ENCODE assay signal across 8 mouse cellular contexts in genomic region chr7:90457517-90457916, GRCm38 (mm10). TPM values are rescaled to one million over a fixed set of nuclear protein-coding genes. Genes with fewer than 3 reads are reported as not detected.
DNase-seq lines count a peak whose midpoint lies in the region; ATAC-seq and TF ChIP-seq lines count a peak whose summit lies in the region.

No protein-coding gene starts in this region.

- H3K4me1 ChIP-seq in ES-Bruce4 (ENCODE audit: control insufficient read depth, insufficient read depth, low read length) = no peaks in the 10 kb centered on the region
- H3K4me1 ChIP-seq in intestine, postnatal 0 days (replicated peaks; ENCODE audit: control insufficient read depth, insufficient read depth, low read length) = no peaks in the 10 kb centered on the region; the same call in 1 of the 2 replicates
- H3K4me1 ChIP-seq in midbrain, embryonic 12.5 days = peaks cover 8% of the 10 kb centered on the region

- ATAC-seq in erythroid progenitor cell, adult 5-6 weeks (replicated peaks; ENCODE audit: low FRiP score, poor library complexity, severe bottlenecking) = peak; percentile 28
- ATAC-seq in intestine, postnatal 0 days = peak; percentile 28
- ATAC-seq in midbrain, embryonic 12.5 days (ENCODE audit: low FRiP score, low read depth) = peak; percentile 73

- H3K27ac ChIP-seq in ES-Bruce4 (ENCODE audit: insufficient read depth, low read length) = no peak overlapping the region
- H3K27ac ChIP-seq in intestine, postnatal 0 days (ENCODE audit: low read depth, low read length) = peak overlapping the region; percentile 73; the same call in 1 of the 2 replicates
- peak overlapping the region; percentile 86 for H3K27ac ChIP-seq in midbrain, embryonic 12.5 days (replicated peaks)

- H3K9ac ChIP-seq in ES-Bruce4 (ENCODE audit: low read depth, poor library complexity, severe bottlenecking) = peak overlapping the region; percentile 76
- peak overlapping the region; percentile 70; the same call in 1 of the 2 replicates for H3K9ac ChIP-seq in intestine, postnatal 0 days (ENCODE audit: low read depth, low read length)
- H3K9ac ChIP-seq in midbrain, embryonic 12.5 days (replicated peaks) = peak overlapping the region; percentile 71

- H3K27me3 ChIP-seq in ES-Bruce4 (ENCODE audit: control insufficient read depth, insufficient read depth, low read length, poor library complexity, severe bottlenecking) = no peaks in the 10 kb centered on the region
- H3K27me3 ChIP-seq in intestine, postnatal 0 days (replicated peaks; ENCODE audit: control insufficient read depth, insufficient read depth, low read length) = no peaks in the 10 kb centered on the region
- peaks cover 4% of the 10 kb centered on the region; the same call in 1 of the 2 replicates for H3K27me3 ChIP-seq in midbrain, embryonic 12.5 days

- TF ChIP-seq CTCF in ES-Bruce4 (IDR thresholded peaks at IDR 0.05; ENCODE audit: low read depth, low read length) = no peak
- TF ChIP-seq CTCF in intestine, postnatal 0 days (IDR thresholded peaks at IDR 0.05; ENCODE audit: low read depth) = peak; percentile 36; the same call in 1 of the 2 replicates

- peak overlapping the region; percentile 72 for H3K4me3 ChIP-seq in ES-Bruce4 (ENCODE audit: low read depth, low read length)
- peak overlapping the region; percentile 72 for H3K4me3 ChIP-seq in intestine, postnatal 0 days (ENCODE audit: low read depth, low read length)
- peak overlapping the region; percentile 75 for H3K4me3 ChIP-seq in midbrain, embryonic 12.5 days

- TF ChIP-seq POLR2A in ES-Bruce4 (IDR thresholded peaks at IDR 0.05; ENCODE audit: insufficient read depth, low read length) = no peak

- peak overlapping the region; percentile 75 for H3K4me2 ChIP-seq in intestine, postnatal 0 days (replicated peaks; ENCODE audit: low read depth)
- H3K4me2 ChIP-seq in midbrain, embryonic 12.5 days (replicated peaks) = peak overlapping the region; percentile 60

- WGBS in intestine, postnatal 0 days = 8% methylated on average over 10 of the region's 10 CpGs
- 22% methylated on average over 10 of the region's 10 CpGs for WGBS in midbrain, embryonic 12.5 days

- TF ChIP-seq EP300 in ES-Bruce4 (IDR thresholded peaks at IDR 0.05; ENCODE audit: insufficient read depth, low read depth, low read length) = no peak

- DNase-seq in cerebellum, postnatal 10 days = peak; percentile 39 to 54
- DNase-seq in cerebellum, adult 11 months = no peak
- no peak for DNase-seq in gastrocnemius, postnatal 10 days
- DNase-seq in gastrocnemius, postnatal 25 days = no peak

- H3K36me3 ChIP-seq in ES-Bruce4 (ENCODE audit: control insufficient read depth, insufficient read depth, low read length, poor library complexity, severe bottlenecking) = peaks cover 6% of the 10 kb centered on the region
- peaks cover 8% of the 10 kb centered on the region for H3K36me3 ChIP-seq in intestine, postnatal 0 days (ENCODE audit: control insufficient read depth, insufficient read depth)
- peaks cover 16% of the 10 kb centered on the region for H3K36me3 ChIP-seq in midbrain, embryonic 12.5 days

- no peaks in the 10 kb centered on the region for H3K9me3 ChIP-seq in ES-Bruce4 (replicated peaks; ENCODE audit: control insufficient read depth, insufficient read depth, low read length, poor library complexity, severe bottlenecking)
- H3K9me3 ChIP-seq in intestine, postnatal 0 days (ENCODE audit: control insufficient read depth) = no peaks in the 10 kb centered on the region
- H3K9me3 ChIP-seq in midbrain, embryonic 12.5 days = no peaks in the 10 kb centered on the region

RNA-seq across cellular contexts. Expression of gene Tmem126a, which starts 0.5 kb away (rescaled TPM):
- 51.9 and 57.6 TPM in 2 replicates for polyA plus RNA-seq in ES-Bruce4 (2011; ENCODE audit: insufficient read depth, insufficient read length, low read depth, missing spikeins)
- total RNA-seq in erythroid progenitor cell, adult 5-6 weeks (2015; ENCODE audit: low replicate concordance) = 4.0 and 18.9 TPM in 2 replicates
- total RNA-seq in erythroid progenitor cell, adult 5-6 weeks (2017; ENCODE audit: low replicate concordance) = 3.1 and 3.7 TPM in 2 replicates
- 125 and 136 TPM in 2 replicates for polyA plus RNA-seq in intestine, postnatal 0 days (2015; fragmentation: Nextera tagmentation; extraction: Ambion mirVana)
- 117 and 119 TPM in 2 replicates for polyA plus RNA-seq in midbrain, embryonic 12.5 days (2016; fragmentation: Nextera tagmentation; extraction: Ambion mirVana)
- total RNA-seq in gastrocnemius, postnatal 10 days (2021) = 10 to 100 TPM; 67.8 to 83.8 TPM
- total RNA-seq in gastrocnemius, postnatal 25 days (2021) = 10 to 100 TPM; 90.6 to 97.2 TPM

RNA-seq across cellular contexts. Expression of gene Crebzf, which starts 15.0 kb away (rescaled TPM):
- polyA plus RNA-seq in ES-Bruce4 (2011; ENCODE audit: insufficient read depth, insufficient read length, low read depth, missing spikeins) = 49.5 and 55.8 TPM in 2 replicates
- total RNA-seq in erythroid progenitor cell, adult 5-6 weeks (2015; ENCODE audit: low replicate concordance) = 85.8 and 132 TPM in 2 replicates
- total RNA-seq in erythroid progenitor cell, adult 5-6 weeks (2017; ENCODE audit: low replicate concordance) = 76.8 and 101 TPM in 2 replicates
- polyA plus RNA-seq in intestine, postnatal 0 days (2015; fragmentation: Nextera tagmentation; extraction: Ambion mirVana) = 19.3 and 23.7 TPM in 2 replicates
- polyA plus RNA-seq in midbrain, embryonic 12.5 days (2016; fragmentation: Nextera tagmentation; extraction: Ambion mirVana) = 58.1 and 70.6 TPM in 2 replicates
- 10 to 100 TPM; 20.0 to 30.5 TPM for total RNA-seq in gastrocnemius, postnatal 10 days (2021)
- total RNA-seq in gastrocnemius, postnatal 25 days (2021) = 10 to 100 TPM; 12.8 to 15.0 TPM

RNA-seq across cellular contexts. Expression of gene Tmem126b, which starts 18.3 kb away (rescaled TPM):
- 15.1 and 15.8 TPM in 2 replicates for polyA plus RNA-seq in ES-Bruce4 (2011; ENCODE audit: insufficient read depth, insufficient read length, low read depth, missing spikeins)
- 1.8 and 9.6 TPM in 2 replicates for total RNA-seq in erythroid progenitor cell, adult 5-6 weeks (2015; ENCODE audit: low replicate concordance)
- total RNA-seq in erythroid progenitor cell, adult 5-6 weeks (2017; ENCODE audit: low replicate concordance) = 6.0 and 8.6 TPM in 2 replicates
- 29.0 and 32.0 TPM in 2 replicates for polyA plus RNA-seq in intestine, postnatal 0 days (2015; fragmentation: Nextera tagmentation; extraction: Ambion mirVana)
- polyA plus RNA-seq in midbrain, embryonic 12.5 days (2016; fragmentation: Nextera tagmentation; extraction: Ambion mirVana) = 40.7 and 44.6 TPM in 2 replicates
- 10 to 100 TPM; 13.2 to 14.0 TPM for total RNA-seq in gastrocnemius, postnatal 10 days (2021)
- total RNA-seq in gastrocnemius, postnatal 25 days (2021) = 10 to 100 TPM; 18.7 to 19.2 TPM

RNA-seq across cellular contexts. Expression of gene Dlg2, which starts 19.0 kb away (rescaled TPM):
- polyA plus RNA-seq in ES-Bruce4 (2011; ENCODE audit: insufficient read depth, insufficient read length, low read depth, missing spikeins) = 0.85 TPM in 1 of 2 replicates, not detected in the other
- total RNA-seq in erythroid progenitor cell, adult 5-6 weeks (2015; ENCODE audit: low replicate concordance) = 5.8 TPM in 1 of 2 replicates, not detected in the other
- total RNA-seq in erythroid progenitor cell, adult 5-6 weeks (2017; ENCODE audit: low replicate concordance) = not detected in 2 replicates
- polyA plus RNA-seq in intestine, postnatal 0 days (2015; fragmentation: Nextera tagmentation; extraction: Ambion mirVana) = 1.1 TPM in 2 replicates
- polyA plus RNA-seq in midbrain, embryonic 12.5 days (2016; fragmentation: Nextera tagmentation; extraction: Ambion mirVana) = 4.2 and 5.4 TPM in 2 replicates
- 1 to 10 TPM; 1.8 to 3.4 TPM for total RNA-seq in gastrocnemius, postnatal 10 days (2021)
- under 1 TPM; 0.05 to 0.75 TPM for total RNA-seq in gastrocnemius, postnatal 25 days (2021)

RNA-seq across cellular contexts. Expression of gene Ccdc89, which starts 31.1 kb away (rescaled TPM):
- 0.67 and 0.75 TPM in 2 replicates for polyA plus RNA-seq in ES-Bruce4 (2011; ENCODE audit: insufficient read depth, insufficient read length, low read depth, missing spikeins)
- not detected in 2 replicates for total RNA-seq in erythroid progenitor cell, adult 5-6 weeks (2015; ENCODE audit: low replicate concordance)
- not detected in 2 replicates for total RNA-seq in erythroid progenitor cell, adult 5-6 weeks (2017; ENCODE audit: low replicate concordance)
- 0.31 and 0.47 TPM in 2 replicates for polyA plus RNA-seq in intestine, postnatal 0 days (2015; fragmentation: Nextera tagmentation; extraction: Ambion mirVana)
- 3.0 and 3.2 TPM in 2 replicates for polyA plus RNA-seq in midbrain, embryonic 12.5 days (2016; fragmentation: Nextera tagmentation; extraction: Ambion mirVana)
- total RNA-seq in gastrocnemius, postnatal 10 days (2021) = under 1 TPM in 1 of 2 experiments, not detected in 1; 0.11 TPM
- under 1 TPM in 1 of 2 experiments, not detected in 1; 0.13 TPM for total RNA-seq in gastrocnemius, postnatal 25 days (2021)

Comparison
In these comparisons a context has a peak if more than half of its experiments do, and no peak if none do; other contexts are left out.
1. DNase-seq: peak in cerebellum, postnatal 10 days (2 of 2); none in cerebellum, adult 11 months (single experiment), gastrocnemius, postnatal 10 days (single experiment) and gastrocnemius, postnatal 25 days (single experiment).
2. Peak in every context shown above with its lines, with median percentiles within 50 percentile points of each other: H3K4me3 ChIP-seq, H3K9ac ChIP-seq and ATAC-seq.